Mouse (Mus musculus): Measurements from ENCODE around the gene Ccdc106. TPM values are rescaled to one million over a fixed set of nuclear protein-coding genes. Genes with fewer than 3 reads are reported as not detected.
A peak's percentile ranks its signal among the peaks of the same experiment; 100 is the strongest.

Gene Ccdc106
- polyA plus RNA-seq, 1 experiment = not detected

DNA sequence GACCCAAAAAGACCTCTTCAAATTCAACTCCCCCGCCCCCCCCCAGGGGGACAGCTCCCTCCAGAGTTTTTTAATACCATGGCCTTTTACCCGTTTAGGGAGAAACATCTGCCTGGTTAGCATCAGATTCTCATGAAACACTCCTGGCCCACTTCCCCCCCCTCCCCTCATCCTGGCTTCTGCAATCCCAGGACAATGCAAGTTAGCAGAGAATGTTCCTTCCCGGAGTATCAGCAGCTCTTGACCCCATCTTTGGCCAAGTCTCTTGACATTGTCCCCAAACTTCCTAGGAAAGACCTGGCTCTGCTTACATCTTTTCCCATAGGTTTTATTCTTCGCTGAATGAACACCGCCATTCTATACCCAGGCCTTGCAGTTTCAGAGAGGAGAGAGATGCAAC, 844 bp downstream of the Ccdc106 start:
- WGBS = 41% methylated on average over 5 of the region's 5 CpGs
- no peak for TF ChIP-seq CTCF (IDR thresholded peaks at IDR 0.05; ENCODE audit: insufficient read depth, low read depth, low read length)
- no peak for TF ChIP-seq POLR2A (IDR thresholded peaks at IDR 0.05; ENCODE audit: insufficient read depth, low read depth, low read length)
- Histone ChIP-seq H3K4me3 (ENCODE audit: insufficient read depth, low read depth, low read length) (peak overlapping the region; percentile 82), H3K4me1 (ENCODE audit: control insufficient read depth, insufficient read depth, low read length) (no peaks in the 10 kb centered on the region; the same call in 1 of the 2 replicates), H3K27ac (ENCODE audit: insufficient read depth, low read depth, low read length) (no peak overlapping the region)

DNA sequence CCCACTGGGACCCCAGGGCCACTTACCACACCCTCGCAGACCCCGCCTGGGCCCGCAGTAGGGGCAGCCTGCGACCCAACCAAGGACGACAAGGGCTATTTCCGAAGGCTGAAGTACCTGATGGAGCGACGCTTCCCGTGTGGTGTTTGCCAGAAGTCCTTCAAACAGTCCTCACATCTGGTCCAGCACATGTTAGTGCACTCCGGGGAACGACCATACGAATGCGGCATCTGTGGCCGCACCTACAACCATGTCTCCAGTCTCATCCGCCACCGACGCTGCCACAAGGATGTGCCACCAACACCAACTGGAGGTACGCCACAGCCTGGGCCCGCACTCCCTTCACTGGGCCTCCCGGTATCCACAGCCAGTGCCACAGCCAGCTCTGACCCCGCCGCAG, 9.2 kb downstream of the Ccdc106 start:
- H3K4me3 ChIP-seq (ENCODE audit: insufficient read depth, low read depth, low read length) = no peak overlapping the region
- no peak for TF ChIP-seq CTCF (IDR thresholded peaks at IDR 0.05; ENCODE audit: insufficient read depth, low read depth, low read length)
- no peak for TF ChIP-seq POLR2A (IDR thresholded peaks at IDR 0.05; ENCODE audit: insufficient read depth, low read depth, low read length)
- H3K27ac ChIP-seq (ENCODE audit: insufficient read depth, low read depth, low read length) = no peak overlapping the region
- 97% methylated on average over 22 of the region's 22 CpGs for WGBS
- no peaks in the 10 kb centered on the region for H3K4me1 ChIP-seq (ENCODE audit: control insufficient read depth, insufficient read depth, low read length)

DNA sequence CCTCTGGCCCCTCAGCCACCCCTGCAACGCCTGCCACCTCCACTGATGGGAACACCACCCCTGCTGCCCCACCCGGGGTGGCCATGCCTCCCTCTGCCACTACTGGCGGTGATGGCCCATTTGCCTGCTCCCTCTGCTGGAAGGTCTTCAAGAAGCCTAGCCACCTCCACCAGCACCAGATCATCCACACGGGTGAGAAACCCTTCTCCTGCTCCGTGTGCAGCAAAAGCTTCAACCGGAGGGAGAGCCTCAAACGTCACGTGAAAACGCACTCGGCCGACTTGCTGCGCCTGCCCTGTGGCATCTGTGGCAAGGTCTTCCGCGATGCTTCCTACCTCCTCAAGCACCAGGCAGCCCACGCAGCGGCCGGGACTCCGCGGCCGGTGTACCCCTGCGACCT, 9.6 kb downstream of the Ccdc106 start:
- no peak overlapping the region for H3K4me3 ChIP-seq (ENCODE audit: insufficient read depth, low read depth, low read length)
- H3K4me1 ChIP-seq (ENCODE audit: control insufficient read depth, insufficient read depth, low read length) = no peaks in the 10 kb centered on the region
- TF ChIP-seq CTCF (IDR thresholded peaks at IDR 0.05; ENCODE audit: insufficient read depth, low read depth, low read length) (no peak), POLR2A (IDR thresholded peaks at IDR 0.05; ENCODE audit: insufficient read depth, low read depth, low read length) (no peak)
- no peak overlapping the region for H3K27ac ChIP-seq (ENCODE audit: insufficient read depth, low read depth, low read length)
- WGBS = 95% methylated on average over 21 of the region's 21 CpGs

DNA sequence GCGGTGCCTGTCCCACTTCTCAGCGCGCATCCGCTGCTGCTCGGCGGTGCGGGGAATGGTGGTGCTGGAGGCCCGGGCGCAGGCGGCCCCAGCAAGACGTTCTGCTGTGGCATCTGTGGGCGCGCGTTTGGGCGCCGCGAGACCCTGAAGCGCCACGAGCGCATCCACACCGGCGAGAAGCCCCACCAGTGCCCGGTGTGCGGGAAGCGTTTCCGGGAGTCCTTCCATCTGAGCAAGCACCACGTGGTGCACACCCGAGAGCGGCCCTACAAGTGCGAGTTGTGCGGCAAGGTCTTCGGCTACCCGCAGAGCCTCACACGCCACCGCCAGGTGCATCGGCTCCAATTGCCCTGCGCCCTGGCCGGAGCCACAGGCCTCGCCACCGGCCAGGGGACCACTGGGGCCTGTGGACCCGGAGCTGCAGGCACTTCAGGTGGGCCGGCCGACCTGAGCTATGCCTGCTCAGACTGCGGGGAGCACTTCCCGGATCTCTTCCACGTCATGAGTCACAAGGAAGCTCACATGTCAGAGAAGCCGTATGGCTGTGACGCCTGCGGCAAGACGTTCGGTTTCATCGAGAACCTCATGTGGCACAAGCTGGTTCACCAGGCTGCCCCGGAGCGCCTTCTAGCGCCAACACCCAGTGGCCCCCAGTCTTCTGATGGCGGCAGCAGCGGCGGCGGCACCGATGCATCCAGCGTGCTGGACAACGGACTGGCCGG, 10.4 kb downstream of the Ccdc106 start:
- TF ChIP-seq POLR2A (IDR thresholded peaks at IDR 0.05; ENCODE audit: insufficient read depth, low read depth, low read length) (no peak), CTCF (IDR thresholded peaks at IDR 0.05; ENCODE audit: insufficient read depth, low read depth, low read length) (no peak)
- Histone ChIP-seq H3K4me3 (ENCODE audit: insufficient read depth, low read depth, low read length) (no peak overlapping the region), H3K4me1 (ENCODE audit: control insufficient read depth, insufficient read depth, low read length) (no peaks in the 10 kb centered on the region), H3K27ac (ENCODE audit: insufficient read depth, low read depth, low read length) (no peak overlapping the region)
- 89% methylated on average over 63 of the region's 63 CpGs for WGBS

DNA sequence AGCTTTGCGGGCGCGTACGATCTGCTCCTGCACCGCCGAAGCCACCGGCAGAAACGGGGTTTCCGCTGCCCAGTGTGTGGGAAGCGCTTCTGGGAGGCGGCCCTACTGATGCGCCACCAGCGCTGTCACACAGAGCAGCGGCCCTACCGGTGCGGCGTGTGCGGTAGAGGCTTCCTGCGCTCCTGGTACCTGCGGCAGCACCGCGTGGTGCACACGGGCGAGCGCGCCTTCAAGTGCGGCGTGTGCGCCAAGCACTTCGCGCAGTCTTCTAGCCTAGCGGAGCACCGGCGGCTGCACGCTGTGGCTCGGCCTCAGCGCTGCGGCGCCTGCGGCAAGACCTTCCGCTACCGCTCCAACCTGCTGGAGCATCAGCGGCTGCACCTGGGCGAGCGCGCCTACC, 11.1 kb downstream of the Ccdc106 start:
- no peak overlapping the region for H3K27ac ChIP-seq (ENCODE audit: insufficient read depth, low read depth, low read length)
- WGBS = 89% methylated on average over 46 of the region's 46 CpGs
- H3K4me3 ChIP-seq (ENCODE audit: insufficient read depth, low read depth, low read length) = no peak overlapping the region
- H3K4me1 ChIP-seq (ENCODE audit: control insufficient read depth, insufficient read depth, low read length) = no peaks in the 10 kb centered on the region
- TF ChIP-seq POLR2A (IDR thresholded peaks at IDR 0.05; ENCODE audit: insufficient read depth, low read depth, low read length) (no peak), CTCF (IDR thresholded peaks at IDR 0.05; ENCODE audit: insufficient read depth, low read depth, low read length) (no peak)

DNA sequence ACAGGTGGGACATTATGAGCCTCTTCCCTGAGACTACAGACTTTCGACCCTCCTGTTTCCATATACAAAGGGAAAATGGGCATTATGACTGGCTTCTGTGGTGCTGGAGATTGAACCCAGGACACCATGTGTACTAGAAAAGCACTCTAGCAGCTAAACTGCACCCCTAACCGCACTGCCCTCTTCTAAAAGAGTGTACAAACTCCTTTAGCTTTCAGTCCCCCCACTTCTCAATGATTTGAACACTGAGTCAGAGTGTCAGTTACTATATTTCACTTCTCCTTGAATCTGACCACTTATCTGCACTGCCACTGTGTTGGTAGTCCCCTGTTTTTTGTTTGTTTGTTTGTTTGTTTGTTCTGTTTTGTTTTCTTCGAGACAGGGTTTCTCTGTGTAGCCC, 13.5 kb downstream of the Ccdc106 start, which contains the start of gene 4632433K11Rik:
TSS of gene 4632433K11Rik (plus strand) at position 301 of the 400 bp plus-strand sequence.
- TF ChIP-seq CTCF (IDR thresholded peaks at IDR 0.05; ENCODE audit: insufficient read depth, low read depth, low read length) (no peak), POLR2A (IDR thresholded peaks at IDR 0.05; ENCODE audit: insufficient read depth, low read depth, low read length) (no peak)
- no peak within 1 kb of the TSS for H3K4me3 ChIP-seq (ENCODE audit: insufficient read depth, low read depth, low read length)
- H3K4me1 ChIP-seq (ENCODE audit: control insufficient read depth, insufficient read depth, low read length) = no peaks in the 10 kb centered on the region; the same call in 1 of the 2 replicates
- WGBS = 93% methylated on average over 3 of the region's 3 CpGs
- no peak within 1 kb of the TSS for H3K27ac ChIP-seq (ENCODE audit: insufficient read depth, low read depth, low read length)

DNA sequence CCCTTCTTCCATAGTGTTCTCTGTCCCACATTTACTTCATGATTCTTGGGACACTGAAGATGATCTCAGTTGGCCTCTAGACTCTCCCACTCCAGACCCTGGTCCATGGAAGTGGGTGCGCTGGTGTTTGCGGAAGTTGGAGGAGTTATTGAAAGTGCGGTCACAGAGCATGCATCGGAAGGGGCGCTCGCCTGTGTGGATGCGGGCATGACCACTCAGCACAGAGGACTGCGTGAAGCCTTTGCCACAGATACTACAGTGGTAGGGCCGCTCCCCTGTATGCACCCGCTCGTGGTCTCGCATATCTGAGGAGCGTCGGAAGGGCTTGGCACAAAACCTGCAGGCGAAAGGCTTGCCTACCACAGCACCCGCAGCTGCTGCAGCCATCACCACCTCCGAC, 15.3 kb downstream of the Ccdc106 start:
- 96% methylated on average over 17 of the region's 17 CpGs for WGBS
- no peaks in the 10 kb centered on the region; the same call in 1 of the 2 replicates for H3K4me1 ChIP-seq (ENCODE audit: control insufficient read depth, insufficient read depth, low read length)
- TF ChIP-seq POLR2A (IDR thresholded peaks at IDR 0.05; ENCODE audit: insufficient read depth, low read depth, low read length) (no peak), CTCF (IDR thresholded peaks at IDR 0.05; ENCODE audit: insufficient read depth, low read depth, low read length) (no peak)
- no peak overlapping the region for H3K4me3 ChIP-seq (ENCODE audit: insufficient read depth, low read depth, low read length)
- H3K27ac ChIP-seq (ENCODE audit: insufficient read depth, low read depth, low read length) = no peak overlapping the region

DNA sequence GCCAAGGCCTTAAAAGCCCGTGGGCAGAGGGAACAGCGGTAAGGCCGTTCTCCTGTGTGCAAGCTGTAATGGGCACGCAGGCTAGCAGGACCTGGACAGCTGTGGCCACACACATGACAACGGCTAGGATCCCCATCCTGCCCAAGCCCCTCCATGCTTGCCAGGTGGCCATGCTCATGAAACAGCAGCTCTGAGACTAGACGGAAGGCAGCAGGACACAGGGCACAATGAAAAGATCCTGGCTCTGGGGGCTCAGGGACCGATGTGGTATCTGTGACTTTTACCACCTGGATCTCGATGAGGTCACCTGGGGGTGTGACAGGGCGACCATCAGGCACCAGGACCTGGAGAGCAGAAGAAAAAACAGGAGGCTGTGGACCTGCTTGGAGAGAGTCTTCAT, 15.8 kb downstream of the Ccdc106 start:
- Histone ChIP-seq H3K4me3 (ENCODE audit: insufficient read depth, low read depth, low read length) (no peak overlapping the region), H3K4me1 (ENCODE audit: control insufficient read depth, insufficient read depth, low read length) (no peaks in the 10 kb centered on the region; the same call in 1 of the 2 replicates), H3K27ac (ENCODE audit: insufficient read depth, low read depth, low read length) (no peak overlapping the region)
- 95% methylated on average over 9 of the region's 9 CpGs for WGBS
- TF ChIP-seq POLR2A (IDR thresholded peaks at IDR 0.05; ENCODE audit: insufficient read depth, low read depth, low read length) (no peak), CTCF (IDR thresholded peaks at IDR 0.05; ENCODE audit: insufficient read depth, low read depth, low read length) (no peak)

DNA sequence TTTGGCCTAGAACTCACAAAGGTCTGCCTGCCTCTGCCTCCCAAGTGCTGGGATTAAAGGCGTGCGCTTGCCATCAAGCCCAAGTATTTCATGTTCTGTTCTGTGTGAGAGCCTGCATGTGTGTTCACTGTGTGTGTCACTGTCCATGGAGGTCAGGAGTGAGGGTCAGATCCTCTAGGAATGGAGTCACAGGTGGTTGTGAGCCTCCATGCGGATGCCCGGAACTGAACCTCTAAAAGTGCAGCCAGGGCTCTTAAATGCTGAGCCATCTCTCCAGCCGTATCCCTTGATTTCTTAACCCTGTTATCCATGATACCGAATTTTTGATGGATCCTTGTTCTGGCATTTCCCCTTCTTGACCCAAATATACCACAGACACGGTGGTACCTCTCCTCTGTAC, 16.7 kb downstream of the Ccdc106 start:
- Histone ChIP-seq H3K27ac (ENCODE audit: insufficient read depth, low read depth, low read length) (no peak overlapping the region), H3K4me3 (ENCODE audit: insufficient read depth, low read depth, low read length) (no peak overlapping the region), H3K4me1 (ENCODE audit: control insufficient read depth, insufficient read depth, low read length) (no peaks in the 10 kb centered on the region; the same call in 1 of the 2 replicates)
- TF ChIP-seq CTCF (IDR thresholded peaks at IDR 0.05; ENCODE audit: insufficient read depth, low read depth, low read length) (no peak), POLR2A (IDR thresholded peaks at IDR 0.05; ENCODE audit: insufficient read depth, low read depth, low read length) (no peak)
- 95% methylated on average over 7 of the region's 7 CpGs for WGBS
